Mouse (Mus musculus): ENCODE results near the gene Vamp2. TPM values are rescaled to one million over a fixed set of nuclear protein-coding genes. Genes with fewer than 3 reads are reported as not detected.

The Vamp2 gene
- total RNA-seq, 2 experiments from 2014 or later = 8.2 to 41.2 TPM

- no peak for ATAC-seq (replicated peaks; ENCODE audit: poor library complexity)
Measured at GRCm38 (mm10) chr11:69125919-69126705, 37.8 kb downstream of the Vamp2 start.

- ATAC-seq (replicated peaks; ENCODE audit: poor library complexity) = no peak
Measured at GRCm38 (mm10) chr11:69126706-69127095, 38.4 kb downstream of the Vamp2 start.

- ATAC-seq (replicated peaks; ENCODE audit: poor library complexity) = no peak
Measured at GRCm38 (mm10) chr11:69128426-69129122, 40.3 kb downstream of the Vamp2 start.

GRCm38 (mm10) chr11:69133566-69133922 is 45.3 kb downstream of the Vamp2 start:
- ATAC-seq (replicated peaks; ENCODE audit: poor library complexity) = peak; percentile 6; the same call in 1 of the 2 replicates

GRCm38 (mm10) chr11:69133923-69134621 is 45.8 kb downstream of the Vamp2 start:
- ATAC-seq (replicated peaks; ENCODE audit: poor library complexity) = peak; percentile 87

GRCm38 (mm10) chr11:69134622-69134968 is 46.3 kb downstream of the Vamp2 start:
- ATAC-seq (replicated peaks; ENCODE audit: poor library complexity) = no peak

- no peak for ATAC-seq (replicated peaks; ENCODE audit: poor library complexity)
Measured at GRCm38 (mm10) chr11:69135361-69135760, 47.1 kb downstream of the Vamp2 start.

Other genes with a start within 250 kb of the Vamp2 start
- gene Ndel1, start 216.6 kb upstream of the Vamp2 start, total RNA-seq (2015) = 26.2 and 28.0 TPM in 2 replicates
- 35.9 and 40.5 TPM in 2 replicates for gene Ndel1, start 216.6 kb upstream of the Vamp2 start, total RNA-seq (2017)
- not detected in 2 replicates for gene Rnf222, start 199.9 kb upstream of the Vamp2 start, total RNA-seq (2015)
- not detected in 2 replicates for gene Rnf222, start 199.9 kb upstream of the Vamp2 start, total RNA-seq (2017)
- gene Rpl26, start 186.9 kb upstream of the Vamp2 start, total RNA-seq (2015) = 3,945 and 4,034 TPM in 2 replicates
- 6,407 and 6,432 TPM in 2 replicates for gene Rpl26, start 186.9 kb upstream of the Vamp2 start, total RNA-seq (2017)
- gene Odf4, start 161.4 kb upstream of the Vamp2 start, total RNA-seq (2015) = not detected in 2 replicates
- gene Odf4, start 161.4 kb upstream of the Vamp2 start, total RNA-seq (2017) = not detected in 2 replicates
- gene Arhgef15, start 131.0 kb upstream of the Vamp2 start, total RNA-seq (2015) = not detected in 2 replicates
- 0.04 and 0.98 TPM in 2 replicates for gene Arhgef15, start 131.0 kb upstream of the Vamp2 start, total RNA-seq (2017)
- gene Slc25a35, start 120.4 kb upstream of the Vamp2 start, total RNA-seq (2015) = 2.2 and 2.8 TPM in 2 replicates
- gene Slc25a35, start 120.4 kb upstream of the Vamp2 start, total RNA-seq (2017) = 0.30 and 0.75 TPM in 2 replicates
- 91.0 and 123 TPM in 2 replicates for gene Rangrf, start 113.3 kb upstream of the Vamp2 start, total RNA-seq (2015)
- 46.3 and 54.1 TPM in 2 replicates for gene Rangrf, start 113.3 kb upstream of the Vamp2 start, total RNA-seq (2017)
- 24.8 and 31.3 TPM in 2 replicates for gene Pfas, start 80.0 kb upstream of the Vamp2 start, total RNA-seq (2015)
- 34.9 and 48.8 TPM in 2 replicates for gene Pfas, start 80.0 kb upstream of the Vamp2 start, total RNA-seq (2017)
- 27.8 and 33.7 TPM in 2 replicates for gene Ctc1, start 72.6 kb upstream of the Vamp2 start, total RNA-seq (2015)
- 21.2 and 27.2 TPM in 2 replicates for gene Ctc1, start 72.6 kb upstream of the Vamp2 start, total RNA-seq (2017)
- gene Aurkb, start 42.8 kb upstream of the Vamp2 start, total RNA-seq (2015) = 100 and 103 TPM in 2 replicates
- gene Aurkb, start 42.8 kb upstream of the Vamp2 start, total RNA-seq (2017) = 103 and 128 TPM in 2 replicates
- 6.2 and 7.6 TPM in 2 replicates for gene Borcs6, start 28.8 kb upstream of the Vamp2 start, total RNA-seq (2015)
- gene Borcs6, start 28.8 kb upstream of the Vamp2 start, total RNA-seq (2017) = 6.6 and 6.7 TPM in 2 replicates
- 18.6 and 23.4 TPM in 2 replicates for gene Tmem107, start 17.7 kb upstream of the Vamp2 start, total RNA-seq (2015)
- 23.9 and 40.6 TPM in 2 replicates for gene Tmem107, start 17.7 kb upstream of the Vamp2 start, total RNA-seq (2017)
- gene Per1, start 6.7 kb downstream of the Vamp2 start, total RNA-seq (2015) = 8.3 and 8.8 TPM in 2 replicates
- gene Per1, start 6.7 kb downstream of the Vamp2 start, total RNA-seq (2017) = 4.0 and 4.8 TPM in 2 replicates
- gene Hes7, start 31.9 kb downstream of the Vamp2 start, total RNA-seq (2015) = not detected in 2 replicates
- gene Hes7, start 31.9 kb downstream of the Vamp2 start, total RNA-seq (2017) = not detected in 2 replicates
- not detected in 2 replicates for gene 9130213A22Rik, start 34.1 kb downstream of the Vamp2 start, total RNA-seq (2015)
- not detected in 2 replicates for gene 9130213A22Rik, start 34.1 kb downstream of the Vamp2 start, total RNA-seq (2017)
- not detected in 2 replicates for gene Aloxe3, start 37.4 kb downstream of the Vamp2 start, total RNA-seq (2015)
- gene Aloxe3, start 37.4 kb downstream of the Vamp2 start, total RNA-seq (2017) = not detected in 2 replicates
- not detected in 2 replicates for gene Alox12b, start 68.5 kb downstream of the Vamp2 start, total RNA-seq (2015)
- gene Alox12b, start 68.5 kb downstream of the Vamp2 start, total RNA-seq (2017) = not detected in 2 replicates
- gene Alox8, start 109.4 kb downstream of the Vamp2 start, total RNA-seq (2015) = 0.07 TPM in 1 of 2 replicates, not detected in the other
- 0.44 TPM in 1 of 2 replicates, not detected in the other for gene Alox8, start 109.4 kb downstream of the Vamp2 start, total RNA-seq (2017)
- 0.10 TPM in 1 of 2 replicates, not detected in the other for gene Gucy2e, start 148.5 kb downstream of the Vamp2 start, total RNA-seq (2015)
- gene Gucy2e, start 148.5 kb downstream of the Vamp2 start, total RNA-seq (2017) = 0.03 TPM in 1 of 2 replicates, not detected in the other
- gene Cntrob, start 235.3 kb downstream of the Vamp2 start, total RNA-seq (2015) = 30.5 and 49.5 TPM in 2 replicates
- 26.9 and 29.8 TPM in 2 replicates for gene Cntrob, start 235.3 kb downstream of the Vamp2 start, total RNA-seq (2017)
- 117 and 136 TPM in 2 replicates for gene Trappc1, start 235.5 kb downstream of the Vamp2 start, total RNA-seq (2015)
- gene Trappc1, start 235.5 kb downstream of the Vamp2 start, total RNA-seq (2017) = 87.2 and 103 TPM in 2 replicates
- gene Kcnab3, start 237.8 kb downstream of the Vamp2 start, total RNA-seq (2015) = 0.07 and 0.34 TPM in 2 replicates
- 0.14 TPM in 1 of 2 replicates, not detected in the other for gene Kcnab3, start 237.8 kb downstream of the Vamp2 start, total RNA-seq (2017)